Mouse (Mus musculus) heart, adult 11 months (tissue): ENCODE data around the gene Fam171b.

Experiments
- DNase-seq: peaks from one replicate; pipeline ENCODE4 v3.0.0; 2022

Gene Fam171b

DNA sequence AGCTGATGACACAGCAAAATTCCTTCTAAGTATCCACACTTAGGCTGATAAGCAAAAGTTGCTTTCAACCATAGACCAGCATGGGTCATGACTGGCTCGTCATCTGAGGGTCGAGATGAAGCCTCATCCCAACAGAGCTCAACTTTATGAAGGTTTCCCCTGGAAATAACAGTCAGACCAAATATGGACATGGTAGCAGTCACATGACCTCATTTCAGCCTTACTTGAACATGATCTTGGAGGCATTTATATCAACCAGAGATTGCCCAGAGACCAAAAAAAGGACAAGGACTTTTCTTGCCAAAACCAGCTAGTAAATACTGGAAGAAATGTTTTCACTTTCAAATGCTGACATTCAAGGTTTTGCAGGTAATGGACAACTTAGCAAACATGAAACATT is 81.3 kb downstream of the Fam171b start:
- DNase-seq, result no peak

DNA sequence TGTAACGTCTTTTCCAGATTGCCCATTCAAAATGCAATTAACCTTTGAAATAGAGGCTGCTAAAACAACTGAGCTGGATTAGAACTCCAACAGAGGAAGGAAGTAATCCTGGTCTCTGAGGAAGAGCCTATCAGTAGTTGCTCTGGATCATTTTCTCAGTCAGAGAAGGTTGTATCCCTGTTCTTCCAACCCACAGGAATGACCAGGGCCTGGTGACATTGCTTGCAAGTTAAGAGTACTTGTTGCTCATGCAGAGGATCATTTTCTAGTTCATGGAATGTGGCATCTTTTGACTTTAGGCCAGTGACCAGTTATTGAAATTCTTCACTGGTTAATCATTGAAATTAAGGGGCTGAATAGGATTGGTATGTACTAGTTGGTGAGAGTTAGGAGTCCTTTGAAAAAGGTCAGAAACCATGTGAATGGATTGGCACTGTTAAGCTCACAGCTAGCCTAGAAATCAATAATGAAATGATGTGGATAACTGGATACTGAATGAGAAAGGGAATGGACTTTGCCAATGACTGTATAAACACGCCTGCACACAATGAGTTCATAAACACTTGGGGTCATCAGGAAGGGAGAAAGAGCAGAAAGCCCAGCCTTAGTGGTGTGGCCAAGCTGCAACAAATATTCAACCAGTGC is 89.6 kb downstream of the Fam171b start:
- no peak for DNase-seq

DNA sequence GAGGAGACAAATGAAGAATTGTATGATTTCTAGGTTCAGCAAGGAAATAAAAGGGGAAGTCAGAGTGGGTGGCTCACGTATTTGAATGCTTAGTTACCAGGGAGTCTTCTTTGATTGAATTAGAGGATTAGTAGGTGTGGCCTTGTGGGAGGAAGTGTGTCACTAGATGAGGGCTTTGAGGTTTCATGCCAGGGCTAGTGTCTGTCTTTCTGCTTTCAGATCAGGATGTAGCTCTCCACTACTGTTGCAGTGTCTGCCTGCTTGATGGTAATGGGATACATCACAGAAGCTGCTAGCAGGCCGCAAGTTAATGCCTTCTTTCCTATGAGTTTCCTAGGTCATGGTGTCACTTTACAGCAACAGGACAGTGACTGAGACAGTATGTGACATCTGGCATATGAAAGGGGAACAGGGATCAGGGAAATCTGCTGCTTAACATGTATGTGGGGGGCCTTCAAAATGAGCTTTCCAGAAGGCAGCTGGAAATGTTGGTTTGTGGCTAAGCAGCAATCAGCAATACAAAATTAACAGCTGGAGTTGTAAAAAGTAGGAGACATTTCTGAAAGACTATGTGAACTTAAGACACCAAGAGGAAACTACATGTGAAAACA is 117.1 kb downstream of the Fam171b start:
- DNase-seq, result no peak
